Comparison of ENCODE assay signal across 12 mouse cellular contexts in genomic region chr13:98356176-98356972, GRCm38 (mm10). TPM values are rescaled to one million over a fixed set of nuclear protein-coding genes. Genes with fewer than 3 reads are reported as not detected.
A peak's percentile ranks its signal among the peaks of the same experiment; 100 is the strongest.
DNase-seq lines count a peak whose midpoint lies in the region; ATAC-seq lines count a peak whose summit lies in the region.
"Had no signal": no experiment of that assay in that cellular context is flagged by ENCODE, and none has a peak within 500 bp of the region (broad histone marks: within the 10 kb centered on the region; RNA-seq: fewer than 3 reads in every experiment).

No protein-coding gene starts in this region.

- ATAC-seq in kidney, embryonic 16.5 days (ENCODE audit: low FRiP score, low TSS enrichment), result no peak
- ATAC-seq in embryonic facial prominence, embryonic 15.5 days (ENCODE audit: insufficient number of reproducible peaks, low FRiP score, low TSS enrichment, low read depth), result no peak
- no peak for ATAC-seq in intestine, embryonic 16.5 days
- ATAC-seq in neural tube, embryonic 15.5 days (ENCODE audit: low FRiP score), result no peak

- peaks cover 39% of the 10 kb centered on the region for H3K4me1 ChIP-seq in kidney, embryonic 16.5 days (ENCODE audit: insufficient read depth, low read length)
- H3K4me1 ChIP-seq in embryonic facial prominence, embryonic 15.5 days, result peaks cover 24% of the 10 kb centered on the region
- H3K4me1 ChIP-seq in intestine, embryonic 16.5 days (ENCODE audit: control insufficient read depth, insufficient read depth, low read length), result peaks cover 24% of the 10 kb centered on the region
- H3K4me1 ChIP-seq in neural tube, embryonic 15.5 days, result peaks cover 24% of the 10 kb centered on the region

- H3K4me3 ChIP-seq in kidney, embryonic 16.5 days (ENCODE audit: low read length), result peak overlapping the region; percentile 66
- H3K4me3 ChIP-seq in embryonic facial prominence, embryonic 15.5 days (replicated peaks), result peak overlapping the region; percentile 45
- H3K4me3 ChIP-seq in intestine, embryonic 16.5 days (ENCODE audit: low read length), result peak overlapping the region; percentile 51; the same call in 1 of the 2 replicates
- H3K4me3 ChIP-seq in neural tube, embryonic 15.5 days (replicated peaks), result peak overlapping the region; percentile 39; the same call in 1 of the 2 replicates
- H3K4me3 ChIP-seq: erythroblast, embryonic 14.5 days; myocyte had no signal

- no peak for DNase-seq in kidney, postnatal 25 days
- DNase-seq in right cerebral cortex, adult 18-20 months, result no peak
- DNase-seq in layer of hippocampus, postnatal 14 days (ENCODE audit: low spot score in 2 of 2), result no peak
- no peak for DNase-seq in spleen, postnatal 36 days (ENCODE audit: low spot score in 2 of 2)

- 12% methylated on average over 9 of the region's 9 CpGs for WGBS in kidney, embryonic 16.5 days
- WGBS in embryonic facial prominence, embryonic 15.5 days, result 14% methylated on average over 9 of the region's 9 CpGs
- 6% methylated on average over 9 of the region's 9 CpGs for WGBS in intestine, embryonic 16.5 days
- 4% methylated on average over 9 of the region's 9 CpGs for WGBS in neural tube, embryonic 15.5 days

- H3K4me2 ChIP-seq in kidney, embryonic 16.5 days (replicated peaks; ENCODE audit: low read depth, low read length), result peak overlapping the region; percentile 77
- peak overlapping the region; percentile 77 for H3K4me2 ChIP-seq in embryonic facial prominence, embryonic 15.5 days (replicated peaks)
- no peak overlapping the region for H3K4me2 ChIP-seq in intestine, embryonic 16.5 days (ENCODE audit: low read depth, low read length)
- no peak overlapping the region for H3K4me2 ChIP-seq in neural tube, embryonic 15.5 days

- no peaks in the 10 kb centered on the region for H3K36me3 ChIP-seq in kidney, embryonic 16.5 days (ENCODE audit: insufficient read depth, low read length)
- H3K36me3 ChIP-seq in embryonic facial prominence, embryonic 15.5 days, result no peaks in the 10 kb centered on the region
- H3K36me3 ChIP-seq in intestine, embryonic 16.5 days (ENCODE audit: control insufficient read depth, insufficient read depth, low read length), result no peaks in the 10 kb centered on the region
- H3K36me3 ChIP-seq in neural tube, embryonic 15.5 days, result no peaks in the 10 kb centered on the region

- peak overlapping the region; percentile 56; the same call in 1 of the 2 replicates for H3K27ac ChIP-seq in kidney, embryonic 16.5 days (ENCODE audit: low read length)
- no peak overlapping the region for H3K27ac ChIP-seq in embryonic facial prominence, embryonic 15.5 days (replicated peaks)
- no peak overlapping the region for H3K27ac ChIP-seq in intestine, embryonic 16.5 days (ENCODE audit: low read length)
- no peak overlapping the region for H3K27ac ChIP-seq in neural tube, embryonic 15.5 days (replicated peaks)
- H3K27ac ChIP-seq: liver, embryonic 14.5 days had no signal

- H3K9me3 ChIP-seq in kidney, embryonic 16.5 days (ENCODE audit: low read length), result no peaks in the 10 kb centered on the region
- no peaks in the 10 kb centered on the region for H3K9me3 ChIP-seq in embryonic facial prominence, embryonic 15.5 days (replicated peaks)
- no peaks in the 10 kb centered on the region for H3K9me3 ChIP-seq in intestine, embryonic 16.5 days (ENCODE audit: control insufficient read depth, low read length)
- no peaks in the 10 kb centered on the region for H3K9me3 ChIP-seq in neural tube, embryonic 15.5 days (replicated peaks)

- peak overlapping the region; percentile 84 for H3K9ac ChIP-seq in kidney, embryonic 16.5 days (replicated peaks; ENCODE audit: low read length)
- peak overlapping the region; percentile 15; the same call in 1 of the 2 replicates for H3K9ac ChIP-seq in embryonic facial prominence, embryonic 15.5 days
- no peak overlapping the region for H3K9ac ChIP-seq in intestine, embryonic 16.5 days (ENCODE audit: low read depth, low read length)
- no peak overlapping the region for H3K9ac ChIP-seq in neural tube, embryonic 15.5 days (replicated peaks)
- H3K9ac ChIP-seq: liver, embryonic 14.5 days had no signal

- peaks cover 76% of the 10 kb centered on the region for H3K27me3 ChIP-seq in kidney, embryonic 16.5 days (ENCODE audit: insufficient read depth, low read length)
- H3K27me3 ChIP-seq in embryonic facial prominence, embryonic 15.5 days, result peaks cover 88% of the 10 kb centered on the region
- H3K27me3 ChIP-seq in intestine, embryonic 16.5 days (replicated peaks; ENCODE audit: control insufficient read depth, insufficient read depth, low read length), result peaks cover 77% of the 10 kb centered on the region
- H3K27me3 ChIP-seq in neural tube, embryonic 15.5 days (replicated peaks), result peaks cover 74% of the 10 kb centered on the region

RNA-seq across cellular contexts. Expression of gene Foxd1, which starts 2.3 kb away (rescaled TPM):
- 2.5 and 3.1 TPM in 2 replicates for polyA plus RNA-seq in kidney, embryonic 16.5 days (2015; fragmentation: Nextera tagmentation; extraction: Ambion mirVana)
- polyA plus RNA-seq in embryonic facial prominence, embryonic 15.5 days (2015; fragmentation: Nextera tagmentation; extraction: Ambion mirVana), result 3.0 and 3.1 TPM in 2 replicates
- 0.02 TPM in 1 of 2 replicates, not detected in the other for polyA plus RNA-seq in intestine, embryonic 16.5 days (2015; fragmentation: Nextera tagmentation; extraction: Ambion mirVana)
- 0.33 and 0.65 TPM in 2 replicates for polyA plus RNA-seq in neural tube, embryonic 15.5 days (2015; fragmentation: Nextera tagmentation; extraction: Ambion mirVana)
- total RNA-seq in layer of hippocampus, postnatal 14 days (2021), result 1 to 10 TPM; 1.1 to 1.4 TPM
- polyA plus RNA-seq: erythroblast, embryonic 14.5 days; stomach, embryonic 14.5 days had no signal

RNA-seq across cellular contexts. Expression of gene Btf3, which starts 39.6 kb away (rescaled TPM):
- polyA plus RNA-seq in kidney, embryonic 16.5 days (2015; fragmentation: Nextera tagmentation; extraction: Ambion mirVana), result 603 and 613 TPM in 2 replicates
- polyA plus RNA-seq in embryonic facial prominence, embryonic 15.5 days (2015; fragmentation: Nextera tagmentation; extraction: Ambion mirVana), result 628 and 630 TPM in 2 replicates
- polyA plus RNA-seq in intestine, embryonic 16.5 days (2015; fragmentation: Nextera tagmentation; extraction: Ambion mirVana), result 549 and 610 TPM in 2 replicates
- polyA plus RNA-seq in neural tube, embryonic 15.5 days (2015; fragmentation: Nextera tagmentation; extraction: Ambion mirVana), result 481 and 531 TPM in 2 replicates
- total RNA-seq in layer of hippocampus, postnatal 14 days (2021), result 100 to 1,000 TPM; 209 to 232 TPM

Comparison
In these comparisons a context has a peak if more than half of its experiments do, and no peak if none do; other contexts are left out.
1. H3K4me2 ChIP-seq: peak in kidney, embryonic 16.5 days (single experiment) and embryonic facial prominence, embryonic 15.5 days (single experiment); none in intestine, embryonic 16.5 days (single experiment) and neural tube, embryonic 15.5 days (single experiment).
2. H3K9ac ChIP-seq: peak in kidney, embryonic 16.5 days (single experiment) and embryonic facial prominence, embryonic 15.5 days (single experiment); none in intestine, embryonic 16.5 days (single experiment) and neural tube, embryonic 15.5 days (single experiment).
3. Peak in every context shown above with its lines, with median percentiles within 50 percentile points of each other: H3K4me3 ChIP-seq.